Mouse (Mus musculus): ENCODE measurements around the gene Cyp3a25.
"Not testable (repeated sequence)": the region's sequence is repeated elsewhere in the genome, so short reads cannot be mapped to it uniquely, and the experiment has no call there.

The Cyp3a25 gene

DNA sequence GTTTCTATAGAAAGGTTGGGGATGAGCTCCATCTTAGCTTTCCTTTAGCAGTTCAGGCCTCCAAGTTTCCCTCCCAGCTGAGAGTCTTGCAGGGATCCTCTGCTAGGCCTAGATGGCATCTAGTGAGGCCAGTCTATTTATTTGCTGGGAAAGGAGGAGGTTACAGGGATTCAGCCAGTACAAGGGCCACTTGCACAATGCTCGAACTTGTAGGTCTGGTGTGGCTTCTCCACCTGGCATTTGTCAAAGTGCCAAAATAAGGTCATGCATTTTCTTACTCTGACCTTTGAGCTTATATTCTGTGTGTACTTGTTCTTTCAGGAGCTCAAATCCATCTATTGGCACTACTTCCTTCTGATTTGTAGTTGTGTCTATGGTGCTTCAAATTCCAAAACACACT is at the start of gene Cyp3a25:
Gene Cyp3a25, minus strand, starts transcription at position 110 of the 400 bp plus-strand sequence.
- not testable (repeated sequence) for DNase-seq (ENCODE audit: low spot score in 2 of 2)

DNA sequence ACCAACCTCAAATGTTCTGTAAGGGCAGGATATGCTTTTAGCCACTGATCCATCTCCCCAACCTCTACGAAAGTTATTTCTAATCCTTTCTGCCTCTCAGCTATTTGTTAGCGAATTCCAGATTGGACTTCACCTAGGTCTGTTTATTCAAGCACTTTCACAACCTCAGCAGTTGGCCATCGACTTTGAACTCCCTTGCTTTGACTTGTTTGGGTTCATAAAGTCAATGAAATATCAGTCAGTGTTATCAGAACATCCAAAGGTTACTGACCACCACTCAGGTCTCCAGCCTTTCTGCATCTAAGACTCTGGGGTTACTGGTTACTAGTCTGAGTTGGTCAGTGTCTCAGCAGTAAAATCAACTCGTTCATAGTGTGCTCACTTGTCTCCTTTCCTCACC is 11.7 kb upstream of the Cyp3a25 start:
- no peak for DNase-seq (ENCODE audit: low spot score in 2 of 2)

DNA sequence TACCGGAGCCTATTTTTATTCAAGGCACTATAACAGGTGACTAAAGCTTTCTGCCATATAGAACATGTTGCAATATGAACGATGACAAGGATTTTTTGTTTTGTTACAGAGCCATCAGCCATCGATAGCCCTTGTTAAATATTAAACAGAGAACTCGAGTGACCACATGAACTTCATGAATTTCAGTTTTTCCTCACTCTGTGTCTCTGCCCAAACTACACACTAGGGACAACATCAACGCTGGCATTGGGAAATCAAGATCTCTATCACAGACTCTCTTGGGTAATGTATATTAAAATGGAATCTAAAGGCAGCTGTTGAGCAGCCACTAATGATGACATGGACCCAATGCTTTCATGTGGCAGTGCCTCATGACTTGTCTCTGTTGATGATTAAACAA is 8.9 kb upstream of the Cyp3a25 start:
- DNase-seq (ENCODE audit: low spot score in 2 of 2): no peak

DNA sequence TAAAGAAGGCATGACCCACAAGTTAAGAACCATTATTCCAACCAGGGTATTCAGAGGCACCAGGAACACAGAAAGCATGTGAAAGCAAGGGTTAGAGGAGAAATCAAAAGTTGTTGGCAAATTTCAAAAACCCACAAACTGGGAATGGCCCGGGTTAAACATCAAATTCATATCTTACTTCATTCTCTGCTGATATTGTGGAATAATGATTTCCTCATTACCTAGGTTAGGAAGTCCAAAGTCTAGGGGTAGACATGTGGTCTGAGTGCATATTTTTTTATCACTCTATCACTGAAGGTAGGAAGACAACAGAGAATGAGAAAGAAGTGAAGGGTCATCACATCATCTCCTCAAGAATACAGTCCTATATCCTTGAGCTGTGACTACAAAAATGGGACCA is 1.8 kb upstream of the Cyp3a25 start:
- no peak for DNase-seq (ENCODE audit: low spot score in 2 of 2)

DNA sequence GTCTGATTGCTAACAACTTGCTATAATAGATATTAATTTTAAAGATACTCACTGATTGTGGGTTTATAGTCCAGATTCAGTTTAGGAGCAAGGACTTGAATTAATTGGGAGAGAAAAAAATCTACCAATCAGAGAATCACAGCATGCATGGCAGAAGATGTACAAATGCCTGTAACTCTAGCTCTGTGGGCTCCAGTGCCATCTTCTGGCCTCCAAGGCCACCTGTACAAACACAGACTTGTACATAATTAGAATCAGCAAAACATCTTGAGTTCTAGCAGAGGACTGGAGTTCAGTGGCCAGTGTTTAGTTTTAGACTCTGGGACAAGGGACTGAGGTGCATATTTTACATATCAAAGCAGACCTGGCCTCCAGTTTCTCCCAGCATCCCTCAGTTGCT is 42.3 kb downstream of the Cyp3a25 start:
- no peak for DNase-seq (ENCODE audit: low spot score in 2 of 2)
